Mouse (Mus musculus) duodenum, adult 2 months (tissue): ENCODE results near the gene Adamts15. TPM values are rescaled to one million over a fixed set of nuclear protein-coding genes. Genes with fewer than 3 reads are reported as not detected.

Experiments used
- polyA plus RNA-seq: library from polyadenylated mRNA; depleted of rRNA; stranded (reverse); fragments of >200 nt; gene quantifications from 2 replicates; pipeline ENCODE4 v1.2.3, GENCODE M21; 2012; ENCODE audit warnings: low replicate concordance; rRNA removed

Adamts15 gene
- 2.4 and 6.1 TPM in 2 replicates for polyA plus RNA-seq

GRCm38 (mm10) chr9:30922197-30922894 is at the start of gene Adamts15:
Gene Adamts15 (minus strand): TSS chr9:30922452.

GRCm38 (mm10) chr9:30942512-30943313 is 20.5 kb upstream of the Adamts15 start, which contains the start of gene Adamts8:
Gene Adamts8 (plus strand): TSS chr9:30942562.

Other genes starting within 250 kb of the Adamts15 start
- gene Adamts8, start 20.1 kb upstream of the Adamts15 start, polyA plus RNA-seq = 1.2 and 1.4 TPM in 2 replicates
- 5.8 and 6.4 TPM in 2 replicates for gene Zbtb44, start 108.2 kb upstream of the Adamts15 start, polyA plus RNA-seq
- 122 and 214 TPM in 2 replicates for gene St14, start 209.4 kb upstream of the Adamts15 start, polyA plus RNA-seq